Mouse (Mus musculus): ENCODE data around the gene Setd4.

DNA sequence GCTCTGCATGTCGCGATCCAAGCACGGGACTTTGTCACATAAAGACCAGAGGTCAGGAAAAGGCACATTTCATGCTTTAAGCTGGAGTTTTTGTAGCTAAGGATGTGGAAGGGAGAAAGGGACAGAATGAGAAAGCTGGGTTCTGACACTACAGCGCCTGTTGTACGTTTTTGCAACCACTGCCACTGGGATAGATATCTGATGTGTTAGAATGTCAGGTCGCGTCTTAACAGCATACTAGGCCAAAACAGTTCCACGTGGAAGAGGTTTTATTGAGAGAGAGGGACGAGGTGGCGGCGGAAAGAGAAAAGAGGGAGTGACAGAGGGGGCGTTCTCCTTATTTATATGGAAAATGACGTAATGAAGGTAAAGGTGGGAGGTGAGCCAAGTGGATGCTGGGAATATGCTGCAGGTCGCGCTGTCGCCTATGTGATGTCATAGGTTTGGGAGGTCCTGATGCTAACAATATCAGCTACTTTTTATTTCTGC lies 662 bp upstream of the Setd4 start:
- TF ChIP-seq CTCF (IDR thresholded peaks at IDR 0.05; ENCODE audit: insufficient read depth, low read depth, low read length) (no peak), POLR2A (IDR thresholded peaks at IDR 0.05; ENCODE audit: insufficient read depth, low read depth, low read length) (no peak)
